Mouse (Mus musculus): Measurements from ENCODE around the gene Rag2. TPM values are rescaled to one million over a fixed set of nuclear protein-coding genes. Genes with fewer than 3 reads are reported as not detected.

The Rag2 gene
- polyA plus RNA-seq (2012; ENCODE audit: insufficient read depth, insufficient read length, missing spikeins): not detected in 2 replicates

GRCm38 (mm10) chr2:101624526-101624925 is at the start of gene Rag2:
Gene Rag2, plus strand, starts transcription at chr2:101624718.
- Histone ChIP-seq H3K27ac (ENCODE audit: insufficient read depth, low read depth, low read length) (no peak within 1 kb of the TSS), H3K4me3 (ENCODE audit: insufficient read depth, low read length) (no peak within 1 kb of the TSS), H3K4me1 (ENCODE audit: control insufficient read depth, insufficient read depth, low read length) (peaks cover 16% of the 10 kb centered on the region)
- TF ChIP-seq POLR2A (IDR thresholded peaks at IDR 0.05; ENCODE audit: borderline replicate concordance, low read depth, low read length) (no peak), CTCF (IDR thresholded peaks at IDR 0.05; ENCODE audit: low read depth, low read length) (no peak)

GRCm38 (mm10) chr2:101577243-101577642 is 47.3 kb upstream of the Rag2 start:
- Histone ChIP-seq H3K4me3 (ENCODE audit: insufficient read depth, low read length) (no peak overlapping the region), H3K4me1 (ENCODE audit: control insufficient read depth, insufficient read depth, low read length) (peaks cover 6% of the 10 kb centered on the region; the same call in 1 of the 2 replicates), H3K27ac (ENCODE audit: insufficient read depth, low read depth, low read length) (no peak overlapping the region)
- TF ChIP-seq POLR2A (IDR thresholded peaks at IDR 0.05; ENCODE audit: borderline replicate concordance, low read depth, low read length) (no peak), CTCF (IDR thresholded peaks at IDR 0.05; ENCODE audit: low read depth, low read length) (no peak)

GRCm38 (mm10) chr2:101580027-101580426 is 44.5 kb upstream of the Rag2 start:
- Histone ChIP-seq H3K4me3 (ENCODE audit: insufficient read depth, low read length) (no peak overlapping the region), H3K27ac (ENCODE audit: insufficient read depth, low read depth, low read length) (no peak overlapping the region), H3K4me1 (ENCODE audit: control insufficient read depth, insufficient read depth, low read length) (peaks cover 6% of the 10 kb centered on the region; the same call in 1 of the 2 replicates)
- TF ChIP-seq CTCF (IDR thresholded peaks at IDR 0.05; ENCODE audit: low read depth, low read length): no peak
- TF ChIP-seq POLR2A (IDR thresholded peaks at IDR 0.05; ENCODE audit: borderline replicate concordance, low read depth, low read length): no peak

GRCm38 (mm10) chr2:101580428-101580827 is 44.1 kb upstream of the Rag2 start:
- TF ChIP-seq CTCF (IDR thresholded peaks at IDR 0.05; ENCODE audit: low read depth, low read length): no peak
- no peak for TF ChIP-seq POLR2A (IDR thresholded peaks at IDR 0.05; ENCODE audit: borderline replicate concordance, low read depth, low read length)
- H3K4me1 ChIP-seq (ENCODE audit: control insufficient read depth, insufficient read depth, low read length): peaks cover 6% of the 10 kb centered on the region; the same call in 1 of the 2 replicates
- H3K27ac ChIP-seq (ENCODE audit: insufficient read depth, low read depth, low read length): no peak overlapping the region
- H3K4me3 ChIP-seq (ENCODE audit: insufficient read depth, low read length): no peak overlapping the region

GRCm38 (mm10) chr2:101580977-101581376 is 43.5 kb upstream of the Rag2 start:
- Histone ChIP-seq H3K4me3 (ENCODE audit: insufficient read depth, low read length) (no peak overlapping the region), H3K4me1 (ENCODE audit: control insufficient read depth, insufficient read depth, low read length) (peaks cover 6% of the 10 kb centered on the region; the same call in 1 of the 2 replicates), H3K27ac (ENCODE audit: insufficient read depth, low read depth, low read length) (no peak overlapping the region)
- TF ChIP-seq CTCF (IDR thresholded peaks at IDR 0.05; ENCODE audit: low read depth, low read length) (no peak), POLR2A (IDR thresholded peaks at IDR 0.05; ENCODE audit: borderline replicate concordance, low read depth, low read length) (no peak)

GRCm38 (mm10) chr2:101581418-101581817 is 43.1 kb upstream of the Rag2 start:
- Histone ChIP-seq H3K4me1 (ENCODE audit: control insufficient read depth, insufficient read depth, low read length) (peaks cover 6% of the 10 kb centered on the region; the same call in 1 of the 2 replicates), H3K4me3 (ENCODE audit: insufficient read depth, low read length) (no peak overlapping the region), H3K27ac (ENCODE audit: insufficient read depth, low read depth, low read length) (no peak overlapping the region)
- TF ChIP-seq CTCF (IDR thresholded peaks at IDR 0.05; ENCODE audit: low read depth, low read length) (no peak), POLR2A (IDR thresholded peaks at IDR 0.05; ENCODE audit: borderline replicate concordance, low read depth, low read length) (no peak)

- TF ChIP-seq POLR2A (IDR thresholded peaks at IDR 0.05; ENCODE audit: borderline replicate concordance, low read depth, low read length) (no peak), CTCF (IDR thresholded peaks at IDR 0.05; ENCODE audit: low read depth, low read length) (no peak)
- no peak overlapping the region for H3K27ac ChIP-seq (ENCODE audit: insufficient read depth, low read depth, low read length)
- no peak overlapping the region for H3K4me3 ChIP-seq (ENCODE audit: insufficient read depth, low read length)
Measured at GRCm38 (mm10) chr2:101591356-101591755, 33.2 kb upstream of the Rag2 start.

GRCm38 (mm10) chr2:101592023-101592841 is 32.3 kb upstream of the Rag2 start:
- no peak overlapping the region for H3K27ac ChIP-seq (ENCODE audit: insufficient read depth, low read depth, low read length)
- H3K4me1 ChIP-seq (ENCODE audit: control insufficient read depth, insufficient read depth, low read length): no peaks in the 10 kb centered on the region
- no peak overlapping the region for H3K4me3 ChIP-seq (ENCODE audit: insufficient read depth, low read length)
- TF ChIP-seq CTCF (IDR thresholded peaks at IDR 0.05; ENCODE audit: low read depth, low read length) (no peak), POLR2A (IDR thresholded peaks at IDR 0.05; ENCODE audit: borderline replicate concordance, low read depth, low read length) (no peak)

More at GRCm38 (mm10) chr2:101591356-101591755, 33.2 kb upstream of the Rag2 start:
- H3K4me1 ChIP-seq (ENCODE audit: control insufficient read depth, insufficient read depth, low read length): no peaks in the 10 kb centered on the region

GRCm38 (mm10) chr2:101592886-101593285 is 31.6 kb upstream of the Rag2 start:
- no peak overlapping the region for H3K27ac ChIP-seq (ENCODE audit: insufficient read depth, low read depth, low read length)
- TF ChIP-seq POLR2A (IDR thresholded peaks at IDR 0.05; ENCODE audit: borderline replicate concordance, low read depth, low read length) (no peak), CTCF (IDR thresholded peaks at IDR 0.05; ENCODE audit: low read depth, low read length) (no peak)
- H3K4me1 ChIP-seq (ENCODE audit: control insufficient read depth, insufficient read depth, low read length): no peaks in the 10 kb centered on the region
- no peak overlapping the region for H3K4me3 ChIP-seq (ENCODE audit: insufficient read depth, low read length)

GRCm38 (mm10) chr2:101594681-101595080 is 29.8 kb upstream of the Rag2 start:
- Histone ChIP-seq H3K27ac (ENCODE audit: insufficient read depth, low read depth, low read length) (no peak overlapping the region), H3K4me1 (ENCODE audit: control insufficient read depth, insufficient read depth, low read length) (no peaks in the 10 kb centered on the region), H3K4me3 (ENCODE audit: insufficient read depth, low read length) (no peak overlapping the region)
- no peak for TF ChIP-seq CTCF (IDR thresholded peaks at IDR 0.05; ENCODE audit: low read depth, low read length)

Data from bone marrow macrophage, adult 2 months (primary cell).